Mouse (Mus musculus) heart, embryonic 11.5 days (tissue): ENCODE results near the gene Mfsd11. TPM values are rescaled to one million over a fixed set of nuclear protein-coding genes. Genes with fewer than 3 reads are reported as not detected.
"Not testable (repeated sequence)": the region's sequence is repeated elsewhere in the genome, so short reads cannot be mapped to it uniquely, and the experiment has no call there.

Experiments
- ATAC-seq: fragments of 200-750 bp; cut with Nextera tagmentation; replicated peaks from 2 replicates; pipeline ENCODE4 v1.8.0; 2017; ENCODE audit warnings: moderate library complexity; ENCODE audit not compliant: insufficient number of reproducible peaks, low FRiP score, low TSS enrichment
- H3K27ac ChIP-seq: fragments of 300-500 bp; sonication (generic); 2 replicates; pipeline ENCODE4 v1.5.1; 2014; ENCODE audit warnings: mild to moderate bottlenecking, low read depth, low read length
- H3K27me3 ChIP-seq: fragments of 300-500 bp; sonication (generic); 2 replicates; pipeline ENCODE4 v1.6.1; 2014; ENCODE audit warnings: mild to moderate bottlenecking, low read length, mixed read lengths; ENCODE audit not compliant: control insufficient read depth, insufficient read depth
- H3K36me3 ChIP-seq: fragments of 300-500 bp; sonication (generic); 2 replicates; pipeline ENCODE4 v1.6.1; 2014; ENCODE audit warnings: mild to moderate bottlenecking, low read length, moderate library complexity, mixed read lengths; ENCODE audit not compliant: control insufficient read depth, insufficient read depth
- H3K4me1 ChIP-seq: fragments of 300-500 bp; sonication (generic); 2 replicates; pipeline ENCODE4 v1.6.1; 2014; ENCODE audit warnings: low read length; ENCODE audit not compliant: control insufficient read depth, insufficient read depth
- H3K4me2 ChIP-seq: fragments of 300-500 bp; sonication (generic); 2 replicates; pipeline ENCODE4 v1.6.1; 2014; ENCODE audit warnings: mild to moderate bottlenecking, moderate library complexity
- H3K4me3 ChIP-seq: fragments of 300-500 bp; sonication (generic); 2 replicates; pipeline ENCODE4 v1.5.1; 2014; ENCODE audit warnings: low read depth, low read length
- H3K9ac ChIP-seq: fragments of 300-500 bp; sonication (generic); 2 replicates; pipeline ENCODE4 v1.6.1; 2014; ENCODE audit warnings: mild to moderate bottlenecking, low read depth, low read length, moderate library complexity
- H3K9me3 ChIP-seq: fragments of 300-500 bp; sonication (generic); replicated peaks from 2 replicates; pipeline ENCODE4 v1.6.1; 2016; ENCODE audit warnings: low read length; ENCODE audit not compliant: control insufficient read depth
- WGBS: fragments of 180-500 bp; shearing (Covaris S2); extraction: QIAGEN DNeasy Blood & Tissue Kit; methylation state at CpG from one replicate; pipeline ENCODE4 v1.1.7; 2014; ENCODE audit not compliant: insufficient replicate concordance; 5-methylcytosine and 5-hydroxymethylcytosine counted together
- polyA plus RNA-seq: library from polyadenylated mRNA; unstranded; fragments of >200 nt; fragmentation: Nextera tagmentation; extraction: Ambion mirVana; gene quantifications from 2 replicates; pipeline ENCODE4 v1.2.1, GENCODE M21; 2014

Gene Mfsd11
- polyA plus RNA-seq, 1 experiment from 2014 or later: 29.3 TPM

GRCm38 (mm10) chr11:116840748-116841147 is 11.5 kb upstream of the Mfsd11 start:
- Histone ChIP-seq H3K27me3 (no peaks in the 10 kb centered on the region), H3K4me3 (peak overlapping the region; percentile 82), H3K36me3 (peaks cover 49% of the 10 kb centered on the region), H3K27ac (no peak overlapping the region), H3K9ac (peak overlapping the region; percentile 93), H3K9me3 (no peaks in the 10 kb centered on the region), H3K4me1 (peaks cover 28% of the 10 kb centered on the region), H3K4me2 (peak overlapping the region; percentile 71)
- no peak for ATAC-seq
- WGBS: 82% methylated on average over 4 of the region's 4 CpGs

GRCm38 (mm10) chr11:116842531-116843260 is 9.5 kb upstream of the Mfsd11 start:
- Histone ChIP-seq H3K9me3 (no peaks in the 10 kb centered on the region), H3K27me3 (no peaks in the 10 kb centered on the region), H3K4me1 (peaks cover 28% of the 10 kb centered on the region), H3K4me2 (peak overlapping the region; percentile 71), H3K36me3 (peaks cover 30% of the 10 kb centered on the region), H3K9ac (peak overlapping the region; percentile 93), H3K4me3 (peak overlapping the region; percentile 82), H3K27ac (peak overlapping the region; percentile 99)
- WGBS: under 1% methylated on average over 69 of the region's 73 CpGs
- peak; percentile 69 for ATAC-seq

GRCm38 (mm10) chr11:116843261-116844233 is 8.7 kb upstream of the Mfsd11 start, which contains the start of the genes Mettl23 and Jmjd6:
Gene Mettl23 (plus strand): TSS chr11:116843278.
Gene Jmjd6 (minus strand): TSS chr11:116843449.
- no peaks in the 10 kb centered on the region for H3K27me3 ChIP-seq
- peak within 1 kb of the TSS; percentile 99 for H3K27ac ChIP-seq
- H3K4me3 ChIP-seq: peak within 1 kb of the TSS; percentile 82
- peak; percentile 93 for ATAC-seq
- H3K36me3 ChIP-seq: peaks cover 22% of the 10 kb centered on the region
- under 1% methylated on average over 72 of the region's 72 CpGs for WGBS
- peak within 1 kb of the TSS; percentile 71 for H3K4me2 ChIP-seq
- peaks cover 28% of the 10 kb centered on the region for H3K4me1 ChIP-seq
- H3K9me3 ChIP-seq: no peaks in the 10 kb centered on the region
- H3K9ac ChIP-seq: peak within 1 kb of the TSS; percentile 93

- Histone ChIP-seq H3K4me3 (no peak overlapping the region), H3K9ac (no peak overlapping the region), H3K4me1 (peaks cover 12% of the 10 kb centered on the region), H3K27ac (no peak overlapping the region), H3K36me3 (peaks cover 5% of the 10 kb centered on the region), H3K27me3 (no peaks in the 10 kb centered on the region), H3K4me2 (no peak overlapping the region), H3K9me3 (no peaks in the 10 kb centered on the region)
- WGBS: 83% methylated on average over 4 of the region's 4 CpGs
- no peak for ATAC-seq
Measured at GRCm38 (mm10) chr11:116846593-116847181, 5.6 kb upstream of the Mfsd11 start.

DNA sequence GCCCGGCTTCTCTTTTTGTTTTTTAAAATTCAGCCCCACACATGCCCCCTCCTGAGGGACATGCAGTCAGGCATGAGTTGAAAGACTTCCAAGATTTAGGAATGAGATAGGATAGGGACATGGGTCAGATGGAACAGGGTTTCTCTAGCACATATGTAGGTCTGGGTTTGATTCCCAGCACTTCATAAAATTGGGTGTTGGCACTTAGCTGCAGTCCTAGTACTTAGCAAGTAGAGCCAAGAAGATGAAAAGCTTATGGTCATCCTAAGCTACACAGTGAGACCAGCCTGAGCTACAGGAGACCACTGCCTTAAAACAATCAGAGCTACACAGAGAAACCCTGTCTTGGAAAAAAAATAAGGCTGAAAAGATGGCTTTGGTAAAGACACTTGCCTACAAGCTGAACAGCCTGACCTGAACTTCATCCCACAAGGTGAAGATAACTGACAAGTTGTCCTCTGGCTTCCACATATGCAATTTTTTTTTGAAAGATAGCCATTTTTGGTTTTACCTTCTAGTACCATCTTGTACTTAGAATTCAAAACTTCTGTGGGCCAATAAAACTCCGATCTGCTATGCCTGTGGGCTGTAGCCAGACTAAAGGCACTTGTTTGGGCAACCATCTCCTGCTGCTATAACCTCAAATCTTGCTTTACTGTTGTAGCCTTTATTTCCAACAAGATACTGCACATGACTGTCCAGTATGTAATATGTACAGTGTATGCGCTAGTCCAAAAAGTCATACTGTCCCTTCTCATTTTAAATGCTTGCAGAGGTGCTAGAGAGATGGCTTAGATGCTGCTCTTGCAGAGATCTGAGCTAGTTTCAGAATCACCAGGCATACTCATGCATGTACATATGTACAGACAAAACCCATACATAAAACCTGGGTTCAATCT is 4.8 kb upstream of the Mfsd11 start:
- H3K4me1 ChIP-seq: peaks cover 11% of the 10 kb centered on the region; the same call in 1 of the 2 replicates
- H3K27ac ChIP-seq: 0 out of 2 replicates have a peak overlapping the region, but pooled peaks have one; percentile 29
- H3K9me3 ChIP-seq: no peaks in the 10 kb centered on the region
- H3K27me3 ChIP-seq: no peaks in the 10 kb centered on the region
- no peak overlapping the region for H3K4me3 ChIP-seq
- 87% methylated on average over 3 of the region's 3 CpGs for WGBS
- no peak overlapping the region for H3K4me2 ChIP-seq
- H3K9ac ChIP-seq: no peak overlapping the region
- no peak for ATAC-seq
- peaks cover 5% of the 10 kb centered on the region for H3K36me3 ChIP-seq

DNA sequence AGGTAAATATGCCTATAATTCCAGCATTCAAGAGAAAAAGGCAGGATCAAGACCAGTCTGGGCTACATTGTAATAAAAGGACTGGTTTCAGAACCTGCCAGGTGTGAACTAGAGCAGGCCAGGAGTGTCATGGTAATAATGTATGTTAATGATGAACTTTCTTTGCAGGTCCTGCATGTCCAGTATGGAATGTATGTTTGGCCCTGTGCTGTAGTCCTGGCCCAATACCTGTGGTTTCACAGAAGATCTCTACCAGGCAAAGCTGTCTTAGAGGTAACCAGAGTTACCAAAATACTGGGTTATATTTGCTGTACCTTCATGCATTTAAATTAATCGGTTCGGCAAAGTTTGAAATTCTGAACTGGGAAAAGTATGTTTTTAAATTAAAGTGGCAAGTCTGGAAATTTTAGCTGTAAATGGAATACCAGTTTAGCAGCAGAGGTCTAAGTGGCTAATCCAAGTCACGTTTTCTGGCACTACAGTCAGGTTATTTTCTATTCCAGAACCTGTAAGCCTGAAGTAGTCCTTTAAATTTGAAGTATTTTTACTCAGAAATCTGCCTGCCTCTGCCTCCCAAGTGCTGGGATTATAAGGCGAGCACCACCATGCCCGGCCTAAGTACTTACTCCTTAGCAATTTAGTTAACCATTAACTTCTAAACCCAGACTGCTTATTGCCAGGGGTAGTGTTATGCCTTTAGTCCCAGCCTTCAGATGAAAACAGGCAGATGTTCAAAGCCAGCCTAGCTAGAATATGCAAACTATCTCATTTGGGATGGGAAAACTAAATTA is 4.0 kb upstream of the Mfsd11 start:
- no peak overlapping the region for H3K9ac ChIP-seq
- 78% methylated on average over 5 of the region's 5 CpGs for WGBS
- peaks cover 11% of the 10 kb centered on the region; the same call in 1 of the 2 replicates for H3K4me1 ChIP-seq
- H3K36me3 ChIP-seq: peaks cover 5% of the 10 kb centered on the region
- H3K27me3 ChIP-seq: no peaks in the 10 kb centered on the region
- H3K4me3 ChIP-seq: no peak overlapping the region
- H3K27ac ChIP-seq: no peak overlapping the region
- ATAC-seq: no peak
- no peaks in the 10 kb centered on the region for H3K9me3 ChIP-seq
- no peak overlapping the region for H3K4me2 ChIP-seq

DNA sequence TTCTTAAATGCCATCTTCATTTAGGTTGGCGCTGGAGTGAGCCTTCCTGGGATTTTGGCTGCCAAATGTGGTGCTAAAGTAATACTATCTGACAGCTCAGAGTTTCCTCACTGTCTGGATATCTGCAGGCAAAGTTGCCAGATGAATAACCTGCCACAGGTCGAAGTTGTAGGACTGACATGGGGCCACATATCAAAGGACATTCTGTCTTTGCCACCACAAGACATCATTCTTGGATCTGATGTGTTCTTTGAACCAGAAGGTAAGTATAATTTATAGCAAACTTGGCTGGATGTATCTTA is 3.4 kb upstream of the Mfsd11 start:
- WGBS: 67% methylated on average over 2 of the region's 2 CpGs
- H3K4me1 ChIP-seq: peaks cover 11% of the 10 kb centered on the region; the same call in 1 of the 2 replicates
- not testable (repeated sequence) for H3K4me3 ChIP-seq, H3K27me3 ChIP-seq, H3K9ac ChIP-seq, H3K9me3 ChIP-seq, H3K4me2 ChIP-seq, H3K27ac ChIP-seq, ATAC-seq, H3K36me3 ChIP-seq
